Comparison of ENCODE assay signal across 8 mouse cellular contexts in the genomic region with DNA sequence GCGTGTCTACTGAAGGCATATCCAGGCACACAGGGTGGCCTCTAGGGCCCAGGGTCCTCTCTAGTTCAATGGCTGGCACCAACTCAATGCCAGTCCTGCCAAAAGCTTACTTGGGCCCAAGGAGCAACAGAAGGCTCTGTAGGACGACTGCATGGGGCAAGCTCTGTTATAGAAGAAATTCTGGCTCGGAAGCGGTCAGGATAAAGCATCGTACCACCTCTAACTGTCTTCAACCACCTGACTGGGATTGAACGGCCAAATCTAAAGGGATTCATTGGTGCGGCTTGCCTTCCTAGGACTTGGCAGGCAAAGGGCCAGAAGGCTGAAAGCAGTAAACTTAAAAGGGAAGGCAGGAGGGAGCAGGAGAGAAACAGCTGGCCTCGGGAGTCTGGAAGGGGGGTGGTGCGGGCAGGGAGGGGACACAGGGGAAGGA. TPM values are rescaled to one million over a fixed set of nuclear protein-coding genes. Genes with fewer than 3 reads are reported as not detected.
DNase-seq lines count a peak whose midpoint lies in the region; ATAC-seq lines count a peak whose summit lies in the region.

No protein-coding gene starts in this region.

- H3K27me3 ChIP-seq in kidney, embryonic 14.5 days (ENCODE audit: control insufficient read depth, insufficient read depth, low read length), result no peaks in the 10 kb centered on the region; the same call in 1 of the 2 replicates
- no peaks in the 10 kb centered on the region for H3K27me3 ChIP-seq in forebrain, embryonic 14.5 days (replicated peaks; ENCODE audit: control insufficient read depth, insufficient read depth, low read length)
- H3K27me3 ChIP-seq in midbrain, embryonic 14.5 days (ENCODE audit: control insufficient read depth, insufficient read depth, low read length), result no peaks in the 10 kb centered on the region

- peak overlapping the region; percentile 80; the same call in 1 of the 2 replicates for H3K27ac ChIP-seq in kidney, embryonic 14.5 days (ENCODE audit: low read depth, low read length)
- H3K27ac ChIP-seq in forebrain, embryonic 14.5 days (ENCODE audit: low read depth, low read length), result peak overlapping the region; percentile 92
- H3K27ac ChIP-seq in midbrain, embryonic 14.5 days (replicated peaks; ENCODE audit: low read depth, low read length), result peak overlapping the region; percentile 84

- DNase-seq in kidney, adult 8-10 months, result no peak
- DNase-seq in cerebellum, postnatal 10 days, result peak; percentile 86 to 89
- DNase-seq in forebrain, embryonic 14.5 days (ENCODE audit: low spot score), result peak; percentile 65
- DNase-seq in midbrain, embryonic 14.5 days, result no peak
- no peak for DNase-seq in spleen, postnatal 36 days (ENCODE audit: low spot score in 2 of 2)
- no peak for DNase-seq in heart, adult 8-10 months (ENCODE audit: low spot score)
- no peak for DNase-seq in layer of hippocampus, adult 11-12 months (ENCODE audit: low spot score)

- H3K4me2 ChIP-seq in kidney, embryonic 14.5 days (replicated peaks; ENCODE audit: low read depth, low read length), result no peak overlapping the region
- H3K4me2 ChIP-seq in forebrain, embryonic 14.5 days (ENCODE audit: low read length), result 0 out of 2 replicates have a peak overlapping the region, but pooled peaks have one; percentile 9
- peak overlapping the region; percentile 29; the same call in 1 of the 2 replicates for H3K4me2 ChIP-seq in midbrain, embryonic 14.5 days (ENCODE audit: low read length)

- H3K9ac ChIP-seq in kidney, embryonic 14.5 days (ENCODE audit: low read depth, low read length), result 0 out of 2 replicates have a peak overlapping the region, but pooled peaks have one; percentile 45
- H3K9ac ChIP-seq in forebrain, embryonic 14.5 days (ENCODE audit: low read length), result peak overlapping the region; percentile 33
- no peak overlapping the region for H3K9ac ChIP-seq in midbrain, embryonic 14.5 days (replicated peaks; ENCODE audit: low read length)

- WGBS in kidney, embryonic 14.5 days, result 50% methylated on average over 9 of the region's 9 CpGs
- WGBS in forebrain, embryonic 14.5 days, result 30% methylated on average over 9 of the region's 9 CpGs
- WGBS in midbrain, embryonic 14.5 days, result 53% methylated on average over 9 of the region's 9 CpGs

- H3K4me3 ChIP-seq in kidney, embryonic 14.5 days (ENCODE audit: low read length), result no peak overlapping the region
- no peak overlapping the region for H3K4me3 ChIP-seq in forebrain, embryonic 14.5 days (ENCODE audit: low read depth, low read length)
- H3K4me3 ChIP-seq in midbrain, embryonic 14.5 days (replicated peaks; ENCODE audit: low read depth, low read length), result no peak overlapping the region

- H3K36me3 ChIP-seq in kidney, embryonic 14.5 days (ENCODE audit: control insufficient read depth, insufficient read depth, low read length), result no peaks in the 10 kb centered on the region
- H3K36me3 ChIP-seq in forebrain, embryonic 14.5 days (ENCODE audit: control insufficient read depth, insufficient read depth, low read length), result no peaks in the 10 kb centered on the region
- H3K36me3 ChIP-seq in midbrain, embryonic 14.5 days (ENCODE audit: control insufficient read depth, insufficient read depth, low read length), result no peaks in the 10 kb centered on the region

- no peak for ATAC-seq in kidney, embryonic 14.5 days (ENCODE audit: low FRiP score, low TSS enrichment)
- 0 out of 2 replicates have a peak, but pooled peaks have one; percentile 2 for ATAC-seq in forebrain, embryonic 14.5 days
- no peak for ATAC-seq in midbrain, embryonic 14.5 days (ENCODE audit: low FRiP score, low TSS enrichment)

- peaks cover 81% of the 10 kb centered on the region for H3K4me1 ChIP-seq in kidney, embryonic 14.5 days (ENCODE audit: control insufficient read depth, insufficient read depth, low read length)
- H3K4me1 ChIP-seq in forebrain, embryonic 14.5 days (ENCODE audit: control insufficient read depth, insufficient read depth, low read length), result peaks cover 56% of the 10 kb centered on the region
- H3K4me1 ChIP-seq in midbrain, embryonic 14.5 days (ENCODE audit: control insufficient read depth, insufficient read depth, low read length), result peaks cover 59% of the 10 kb centered on the region

- no peaks in the 10 kb centered on the region for H3K9me3 ChIP-seq in kidney, embryonic 14.5 days (ENCODE audit: control insufficient read depth, low read length)
- H3K9me3 ChIP-seq in forebrain, embryonic 14.5 days (replicated peaks; ENCODE audit: control insufficient read depth, low read length), result no peaks in the 10 kb centered on the region
- H3K9me3 ChIP-seq in midbrain, embryonic 14.5 days (ENCODE audit: control insufficient read depth, low read length), result no peaks in the 10 kb centered on the region

RNA-seq across cellular contexts. Expression of gene Tpcn1, which starts 20.1 kb away (rescaled TPM):
- 33.8 and 37.3 TPM in 2 replicates for polyA plus RNA-seq in kidney, embryonic 14.5 days (2014; fragmentation: Nextera tagmentation; extraction: Ambion mirVana)
- 10.5 and 13.3 TPM in 2 replicates for polyA plus RNA-seq in forebrain, embryonic 14.5 days (2014; fragmentation: Nextera tagmentation; extraction: Ambion mirVana)
- polyA plus RNA-seq in midbrain, embryonic 14.5 days (2014; fragmentation: Nextera tagmentation; extraction: Ambion mirVana), result 10.4 and 12.2 TPM in 2 replicates
- 10 to 100 TPM; 34.8 to 36.7 (median 36.3) TPM for total RNA-seq in heart, adult 8-10 months (2022)

RNA-seq across cellular contexts. Expression of gene Iqcd, which starts 20.5 kb away (rescaled TPM):
- polyA plus RNA-seq in kidney, embryonic 14.5 days (2014; fragmentation: Nextera tagmentation; extraction: Ambion mirVana), result 0.57 and 1.4 TPM in 2 replicates
- polyA plus RNA-seq in forebrain, embryonic 14.5 days (2014; fragmentation: Nextera tagmentation; extraction: Ambion mirVana), result 2.0 and 2.4 TPM in 2 replicates
- 1.4 and 1.7 TPM in 2 replicates for polyA plus RNA-seq in midbrain, embryonic 14.5 days (2014; fragmentation: Nextera tagmentation; extraction: Ambion mirVana)
- under 1 TPM in 2 of 4 experiments, not detected in 2; 0.14 to 0.22 TPM for total RNA-seq in heart, adult 8-10 months (2022)

RNA-seq across cellular contexts. Expression of gene Rita1, which starts 44.0 kb away (rescaled TPM):
- 10.4 and 11.1 TPM in 2 replicates for polyA plus RNA-seq in kidney, embryonic 14.5 days (2014; fragmentation: Nextera tagmentation; extraction: Ambion mirVana)
- polyA plus RNA-seq in forebrain, embryonic 14.5 days (2014; fragmentation: Nextera tagmentation; extraction: Ambion mirVana), result 15.9 and 18.3 TPM in 2 replicates
- polyA plus RNA-seq in midbrain, embryonic 14.5 days (2014; fragmentation: Nextera tagmentation; extraction: Ambion mirVana), result 20.6 and 25.5 TPM in 2 replicates
- 10 to 100 TPM; 14.3 to 17.9 (median 15.3) TPM for total RNA-seq in heart, adult 8-10 months (2022)

RNA-seq across cellular contexts. Expression of gene Ddx54, which starts 44.2 kb away (rescaled TPM):
- 22.3 and 37.7 TPM in 2 replicates for polyA plus RNA-seq in kidney, embryonic 14.5 days (2014; fragmentation: Nextera tagmentation; extraction: Ambion mirVana)
- polyA plus RNA-seq in forebrain, embryonic 14.5 days (2014; fragmentation: Nextera tagmentation; extraction: Ambion mirVana), result 26.9 and 33.1 TPM in 2 replicates
- polyA plus RNA-seq in midbrain, embryonic 14.5 days (2014; fragmentation: Nextera tagmentation; extraction: Ambion mirVana), result 29.4 and 31.9 TPM in 2 replicates
- 10 to 100 TPM; 21.0 to 24.7 (median 23.0) TPM for total RNA-seq in heart, adult 8-10 months (2022)

RNA-seq across cellular contexts. Expression of gene Slc8b1, which starts 57.4 kb away (rescaled TPM):
- 4.5 and 6.0 TPM in 2 replicates for polyA plus RNA-seq in kidney, embryonic 14.5 days (2014; fragmentation: Nextera tagmentation; extraction: Ambion mirVana)
- 0.67 and 1.5 TPM in 2 replicates for polyA plus RNA-seq in forebrain, embryonic 14.5 days (2014; fragmentation: Nextera tagmentation; extraction: Ambion mirVana)
- polyA plus RNA-seq in midbrain, embryonic 14.5 days (2014; fragmentation: Nextera tagmentation; extraction: Ambion mirVana), result 0.85 and 1.5 TPM in 2 replicates
- 10 to 100 TPM in 2 of 4 experiments, 1 to 10 TPM in 2; 8.2 to 12.4 (median 10.0) TPM for total RNA-seq in heart, adult 8-10 months (2022)

Comparison
In these comparisons a context has a peak if more than half of its experiments do, and no peak if none do; other contexts are left out.
1. DNase-seq: peak in cerebellum, postnatal 10 days (2 of 2) and forebrain, embryonic 14.5 days (single experiment); none in kidney, adult 8-10 months (0 of 2), midbrain, embryonic 14.5 days (single experiment), spleen, postnatal 36 days (0 of 2), heart, adult 8-10 months (single experiment) and layer of hippocampus, adult 11-12 months (single experiment).
2. Peak in every context shown above with its lines, with median percentiles within 50 percentile points of each other: H3K27ac ChIP-seq.